Comparison of ENCODE assay signal across 8 mouse cellular contexts in the genomic region with DNA sequence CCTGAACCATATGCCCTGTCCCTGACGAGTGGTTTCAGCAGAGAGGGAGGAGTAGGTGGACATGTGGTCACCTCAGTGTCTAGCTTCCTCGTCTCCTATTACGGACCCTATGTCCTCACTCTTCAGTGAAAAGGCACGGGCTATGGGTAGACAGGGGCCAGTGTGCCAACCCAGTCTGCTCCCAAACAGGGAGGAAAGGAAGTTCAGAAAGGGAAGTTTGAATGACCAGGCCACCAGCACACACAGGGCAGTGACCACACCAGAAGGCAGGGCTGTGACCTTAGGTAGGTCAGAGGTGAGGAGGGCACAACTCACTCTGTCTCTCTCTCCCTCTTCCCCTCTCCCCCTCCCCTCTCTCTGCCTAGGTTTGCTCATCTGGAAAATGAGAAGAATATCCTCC. TPM values are rescaled to one million over a fixed set of nuclear protein-coding genes. Genes with fewer than 3 reads are reported as not detected.
DNase-seq lines count a peak whose midpoint lies in the region; ATAC-seq and TF ChIP-seq lines count a peak whose summit lies in the region.

No protein-coding gene starts in this region.

- no peaks in the 10 kb centered on the region for H3K27me3 ChIP-seq in heart, embryonic 14.5 days (ENCODE audit: control insufficient read depth, insufficient read depth, low read length)
- H3K27me3 ChIP-seq in splenic B cell, adult 2 months (ENCODE audit: control insufficient read depth, insufficient read depth, low read length, poor library complexity, severe bottlenecking): no peaks in the 10 kb centered on the region

- WGBS in heart, embryonic 14.5 days: 54% methylated on average over 4 of the region's 4 CpGs
- WGBS in lung, adult 2 months: 41% methylated on average over 4 of the region's 4 CpGs

- TF ChIP-seq CTCF in lung, adult 2 months (IDR thresholded peaks at IDR 0.05; ENCODE audit: insufficient read depth, low read length): no peak

- in situ Hi-C loops in ES-E14 (cut with MboI; ENCODE audit: low sequenced_read_pairs in 2 of 2, unreplicated experiment in 2 of 2): no loop called here

- H3K9ac ChIP-seq in ES-E14 (ENCODE audit: insufficient read depth, low read depth, low read length, poor library complexity, severe bottlenecking): peak overlapping the region; percentile 78
- peak overlapping the region; percentile 85 for H3K9ac ChIP-seq in heart, embryonic 14.5 days (ENCODE audit: low read length)

- H3K4me1 ChIP-seq in ES-E14 (ENCODE audit: control insufficient read depth in 2 of 2, insufficient read depth in 2 of 2, low read length in 2 of 2, poor library complexity in 1 of 2): peaks cover 0 to 12% of the 10 kb centered on the region in 2 experiments; a peak in 2 of 4 replicates
- peaks cover 7 to 12% of the 10 kb centered on the region in 2 experiments for H3K4me1 ChIP-seq in heart, embryonic 14.5 days (ENCODE audit: control insufficient read depth in 2 of 2, insufficient read depth in 2 of 2, low read length in 2 of 2)
- peaks cover 8% of the 10 kb centered on the region for H3K4me1 ChIP-seq in lung, adult 2 months (ENCODE audit: control insufficient read depth, insufficient read depth, low read length)

- H3K36me3 ChIP-seq in ES-E14 (ENCODE audit: control insufficient read depth, insufficient read depth, low read length, poor library complexity, severe bottlenecking): peaks cover 14% of the 10 kb centered on the region; the same call in 1 of the 2 replicates
- H3K36me3 ChIP-seq in heart, embryonic 14.5 days (ENCODE audit: control insufficient read depth, insufficient read depth, low read length): peaks cover 21% of the 10 kb centered on the region
- H3K36me3 ChIP-seq in splenic B cell, adult 2 months (ENCODE audit: control insufficient read depth, insufficient read depth, low read length, poor library complexity, severe bottlenecking): peaks cover 1% of the 10 kb centered on the region; the same call in 1 of the 2 replicates

- H3K4me3 ChIP-seq in ES-E14 (ENCODE audit: insufficient read depth in 1 of 2, low read depth in 1 of 2, low read length in 2 of 2, poor library complexity in 1 of 2, severe bottlenecking in 1 of 2): peak overlapping the region; percentile 70 to 77
- H3K4me3 ChIP-seq in heart, embryonic 14.5 days (ENCODE audit: control insufficient read depth in 1 of 2, insufficient read depth in 1 of 2, low read depth in 1 of 2, low read length in 2 of 2): peak overlapping the region; percentile 58 to 65
- peak overlapping the region; percentile 58 for H3K4me3 ChIP-seq in lung, adult 2 months (replicated peaks; ENCODE audit: extremely low read depth, low read depth, low read length)

- no peak overlapping the region for H3K27ac ChIP-seq in ES-E14 (ENCODE audit: insufficient read depth, low read depth, low read length, poor library complexity, severe bottlenecking)
- peak overlapping the region in 1 of 2 experiments; percentile 50; a peak in 1 of 4 replicates for H3K27ac ChIP-seq in heart, embryonic 14.5 days (replicated peaks in 1 of 2; ENCODE audit: control insufficient read depth in 1 of 2, insufficient read depth in 1 of 2, low read depth in 2 of 2, low read length in 2 of 2)

- no peaks in the 10 kb centered on the region for H3K9me3 ChIP-seq in ES-E14 (ENCODE audit: control insufficient read depth, insufficient read depth, low read depth, low read length)
- no peaks in the 10 kb centered on the region for H3K9me3 ChIP-seq in heart, embryonic 14.5 days (ENCODE audit: control insufficient read depth, low read length)

- no peak for ATAC-seq in heart, embryonic 14.5 days (ENCODE audit: insufficient number of reproducible peaks, insufficient read depth, low FRiP score, low read depth)

- peak; percentile 58 for DNase-seq in cerebellum, adult 9-11 months
- DNase-seq in cerebellum, postnatal 25 days: no peak
- no peak for DNase-seq in ES-E14 (ENCODE audit: low read depth, low spot score)
- peak; percentile 31 for DNase-seq in lung, adult 2 months
- DNase-seq in splenic B cell, adult 2 months (ENCODE audit: low read depth, low spot score): peak; percentile 7
- no peak for DNase-seq in gastrocnemius, postnatal 25 days
- no peak for DNase-seq in left cerebral cortex, adult 9 months (ENCODE audit: low spot score in 2 of 2)

- peak overlapping the region; percentile 85 for H3K4me2 ChIP-seq in heart, embryonic 14.5 days (ENCODE audit: low read length)

- no peak for TF ChIP-seq POLR2A in lung, adult 2 months (IDR thresholded peaks at IDR 0.05; ENCODE audit: borderline replicate concordance, extremely low read depth, low read depth, low read length)

TF ChIP-seq in ES-E14, 5 proteins besides CTCF, POLR2A, EP300 and RAD21:
- TF ChIP-seq CHD2 (IDR thresholded peaks at IDR 0.05; ENCODE audit: low read depth, low read length): no peak
- no peak for TF ChIP-seq HCFC1 (IDR thresholded peaks at IDR 0.05; ENCODE audit: borderline replicate concordance, insufficient read depth, low read length)
- no peak for TF ChIP-seq MAFK (IDR thresholded peaks at IDR 0.05; ENCODE audit: insufficient read depth, low read depth, low read length)
- no peak for TF ChIP-seq ZNF384 (IDR thresholded peaks at IDR 0.05; ENCODE audit: low read depth, low read length)
- TF ChIP-seq ZC3H11A (IDR thresholded peaks at IDR 0.05; ENCODE audit: borderline replicate concordance, low read depth, low read length): no peak

RNA-seq across cellular contexts. Expression of a gene that starts 0.8 kb away (rescaled TPM):
- 10.1 and 16.9 TPM in 2 replicates for total RNA-seq in ES-E14 (2012; rRNA removed)
- 2.4 and 3.0 TPM in 2 replicates for polyA plus RNA-seq in heart, embryonic 14.5 days (2014; fragmentation: Nextera tagmentation; extraction: Ambion mirVana)
- 31.5 and 40.9 TPM in 2 replicates for polyA plus RNA-seq in lung, adult 2 months (2012; rRNA removed)
- total RNA-seq in gastrocnemius, postnatal 25 days (2021): 1 to 10 TPM; 2.1 to 2.4 TPM

RNA-seq across cellular contexts. Expression of a gene that starts 17.6 kb away (rescaled TPM):
- 0.49 and 0.85 TPM in 2 replicates for total RNA-seq in ES-E14 (2012; rRNA removed)
- polyA plus RNA-seq in heart, embryonic 14.5 days (2014; fragmentation: Nextera tagmentation; extraction: Ambion mirVana): 0.34 and 0.77 TPM in 2 replicates
- 14.3 and 16.2 TPM in 2 replicates for polyA plus RNA-seq in lung, adult 2 months (2012; rRNA removed)
- 1 to 10 TPM; 2.7 to 3.3 TPM for total RNA-seq in gastrocnemius, postnatal 25 days (2021)

RNA-seq across cellular contexts. Expression of a gene that starts 31.6 kb away (rescaled TPM):
- 0.09 TPM in 1 of 2 replicates, not detected in the other for total RNA-seq in ES-E14 (2012; rRNA removed)
- not detected in 2 replicates for polyA plus RNA-seq in heart, embryonic 14.5 days (2014; fragmentation: Nextera tagmentation; extraction: Ambion mirVana)
- polyA plus RNA-seq in lung, adult 2 months (2012; rRNA removed): not detected in 2 replicates
- not detected for total RNA-seq in gastrocnemius, postnatal 25 days (2021)

Comparison
In these comparisons a context has a peak if more than half of its experiments do, and no peak if none do; other contexts are left out.
1. DNase-seq: peak in cerebellum, adult 9-11 months (single experiment), lung, adult 2 months (single experiment) and splenic B cell, adult 2 months (single experiment); none in cerebellum, postnatal 25 days (0 of 2), ES-E14 (single experiment), gastrocnemius, postnatal 25 days (single experiment) and left cerebral cortex, adult 9 months (0 of 2).
2. Peak in every context shown above with its lines, with median percentiles within 50 percentile points of each other: H3K4me3 ChIP-seq.